Mouse (Mus musculus): ENCODE results near the gene Coro1c. TPM values are rescaled to one million over a fixed set of nuclear protein-coding genes. Genes with fewer than 3 reads are reported as not detected.

Coro1c gene
- polyA plus RNA-seq, 1 experiment from 2014 or later, result 93.6 TPM

- Histone ChIP-seq H3K9ac (ENCODE audit: low read length) (no peak overlapping the region), H3K36me3 (ENCODE audit: control insufficient read depth, insufficient read depth, low read length) (peaks cover 3% of the 10 kb centered on the region; the same call in 1 of the 2 replicates), H3K4me2 (replicated peaks; ENCODE audit: low read depth) (no peak overlapping the region), H3K4me3 (ENCODE audit: low read depth, low read length) (no peak overlapping the region), H3K4me1 (replicated peaks; ENCODE audit: control insufficient read depth, insufficient read depth) (peaks cover 8% of the 10 kb centered on the region), H3K27me3 (ENCODE audit: control insufficient read depth, insufficient read depth, low read length) (no peaks in the 10 kb centered on the region), H3K9me3 (ENCODE audit: control insufficient read depth, low read length) (no peaks in the 10 kb centered on the region), H3K27ac (replicated peaks) (no peak overlapping the region)
- no peak for DNase-seq (ENCODE audit: low spot score)
- TF ChIP-seq CTCF (IDR thresholded peaks at IDR 0.05; ENCODE audit: low read depth) (no peak), EP300 (optimal IDR thresholded peaks at IDR 0.05) (no peak)
- ATAC-seq (ENCODE audit: low FRiP score, low TSS enrichment), result no peak
- 75% methylated on average over 8 of the region's 8 CpGs for WGBS
These were observed 22.9 kb downstream of the Coro1c start for GRCm38 (mm10) chr5:113885623-113886022.

- Histone ChIP-seq H3K36me3 (ENCODE audit: control insufficient read depth, insufficient read depth, low read length) (peaks cover 7% of the 10 kb centered on the region; the same call in 1 of the 2 replicates), H3K4me2 (replicated peaks; ENCODE audit: low read depth) (no peak overlapping the region)
These were observed 23.8 kb downstream of the Coro1c start for GRCm38 (mm10) chr5:113884750-113885149.

GRCm38 (mm10) chr5:113883384-113883771 lies 25.2 kb downstream of the Coro1c start:
- H3K9ac ChIP-seq (ENCODE audit: low read length), result no peak overlapping the region
- H3K27ac ChIP-seq (replicated peaks), result peak overlapping the region; percentile 20
- H3K4me1 ChIP-seq (replicated peaks; ENCODE audit: control insufficient read depth, insufficient read depth), result peaks cover 8% of the 10 kb centered on the region
- WGBS, result 29% methylated on average over 3 of the region's 3 CpGs
- H3K4me2 ChIP-seq (replicated peaks; ENCODE audit: low read depth), result no peak overlapping the region
- DNase-seq (ENCODE audit: low spot score) (no peak), ATAC-seq (ENCODE audit: low FRiP score, low TSS enrichment) (no peak; the same call in 1 of the 2 replicates)
- H3K27me3 ChIP-seq (ENCODE audit: control insufficient read depth, insufficient read depth, low read length), result no peaks in the 10 kb centered on the region
- no peak overlapping the region for H3K4me3 ChIP-seq (ENCODE audit: low read depth, low read length)
- H3K36me3 ChIP-seq (ENCODE audit: control insufficient read depth, insufficient read depth, low read length), result peaks cover 7% of the 10 kb centered on the region; the same call in 1 of the 2 replicates
- no peaks in the 10 kb centered on the region for H3K9me3 ChIP-seq (ENCODE audit: control insufficient read depth, low read length)
- TF ChIP-seq EP300 (optimal IDR thresholded peaks at IDR 0.05) (no peak), CTCF (IDR thresholded peaks at IDR 0.05; ENCODE audit: low read depth) (no peak)

More at GRCm38 (mm10) chr5:113884750-113885149, 23.8 kb downstream of the Coro1c start:
- TF ChIP-seq CTCF (IDR thresholded peaks at IDR 0.05; ENCODE audit: low read depth) (no peak), EP300 (optimal IDR thresholded peaks at IDR 0.05) (no peak)
- WGBS, result 71% methylated on average over 7 of the region's 7 CpGs
- DNase-seq (ENCODE audit: low spot score), result no peak
- H3K27ac ChIP-seq (replicated peaks), result no peak overlapping the region
- no peaks in the 10 kb centered on the region for H3K9me3 ChIP-seq (ENCODE audit: control insufficient read depth, low read length)
- H3K4me1 ChIP-seq (replicated peaks; ENCODE audit: control insufficient read depth, insufficient read depth), result peaks cover 8% of the 10 kb centered on the region
- no peaks in the 10 kb centered on the region for H3K27me3 ChIP-seq (ENCODE audit: control insufficient read depth, insufficient read depth, low read length)
- no peak overlapping the region for H3K9ac ChIP-seq (ENCODE audit: low read length)
- no peak for ATAC-seq (ENCODE audit: low FRiP score, low TSS enrichment)
- no peak overlapping the region for H3K4me3 ChIP-seq (ENCODE audit: low read depth, low read length)

DNA sequence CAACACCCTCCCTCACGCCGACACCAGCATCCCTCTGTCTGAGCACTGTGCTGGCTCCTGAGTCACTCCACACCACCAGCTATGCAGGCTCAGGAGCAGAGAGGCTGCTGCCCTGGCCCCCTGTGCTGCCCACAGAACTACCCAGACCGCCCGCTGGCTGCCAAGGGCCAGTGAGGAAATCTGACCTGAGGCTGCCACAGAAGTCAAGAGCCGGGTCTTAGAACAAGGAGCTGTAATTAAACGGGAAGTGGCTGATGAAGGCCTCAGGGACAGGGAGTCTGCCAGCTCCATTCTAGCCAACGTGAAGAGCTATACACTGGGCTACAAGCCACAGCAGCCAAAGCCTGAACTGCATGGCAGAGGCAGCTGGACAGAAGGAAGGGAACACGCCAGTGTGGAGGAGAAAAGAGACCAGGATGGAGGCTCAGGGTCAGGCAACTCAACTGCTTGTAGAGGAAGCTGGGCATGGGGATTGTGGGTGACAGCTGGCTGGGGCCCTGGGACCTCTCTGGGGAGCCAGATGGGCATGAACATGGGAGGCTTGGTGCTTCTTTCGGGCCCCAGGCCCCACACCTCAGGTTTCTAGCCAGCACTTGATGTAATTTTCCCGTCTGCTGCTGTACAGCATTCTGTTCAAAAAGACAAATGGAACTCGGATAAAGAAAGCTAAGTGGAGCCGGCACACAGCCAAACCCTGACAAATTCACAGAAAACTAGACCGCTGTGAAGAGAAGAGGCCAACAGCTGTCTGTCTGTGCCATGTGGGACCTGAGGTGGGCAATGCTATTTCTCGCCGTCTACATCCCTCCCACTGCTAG lies 25.8 kb downstream of the Coro1c start:
- H3K9me3 ChIP-seq (ENCODE audit: control insufficient read depth, low read length), result no peaks in the 10 kb centered on the region
- DNase-seq (ENCODE audit: low spot score) (no peak), ATAC-seq (ENCODE audit: low FRiP score, low TSS enrichment) (no peak)
- no peaks in the 10 kb centered on the region for H3K27me3 ChIP-seq (ENCODE audit: control insufficient read depth, insufficient read depth, low read length)
- TF ChIP-seq EP300 (optimal IDR thresholded peaks at IDR 0.05) (no peak), CTCF (IDR thresholded peaks at IDR 0.05; ENCODE audit: low read depth) (no peak)
- H3K4me3 ChIP-seq (ENCODE audit: low read depth, low read length), result no peak overlapping the region
- H3K9ac ChIP-seq (ENCODE audit: low read length), result peak overlapping the region; percentile 27; the same call in 1 of the 2 replicates
- H3K27ac ChIP-seq (replicated peaks), result peak overlapping the region; percentile 20
- H3K36me3 ChIP-seq (ENCODE audit: control insufficient read depth, insufficient read depth, low read length), result peaks cover 7% of the 10 kb centered on the region; the same call in 1 of the 2 replicates
- no peak overlapping the region for H3K4me2 ChIP-seq (replicated peaks; ENCODE audit: low read depth)
- WGBS, result 38% methylated on average over 15 of the region's 15 CpGs
- peaks cover 8% of the 10 kb centered on the region for H3K4me1 ChIP-seq (replicated peaks; ENCODE audit: control insufficient read depth, insufficient read depth)

DNA sequence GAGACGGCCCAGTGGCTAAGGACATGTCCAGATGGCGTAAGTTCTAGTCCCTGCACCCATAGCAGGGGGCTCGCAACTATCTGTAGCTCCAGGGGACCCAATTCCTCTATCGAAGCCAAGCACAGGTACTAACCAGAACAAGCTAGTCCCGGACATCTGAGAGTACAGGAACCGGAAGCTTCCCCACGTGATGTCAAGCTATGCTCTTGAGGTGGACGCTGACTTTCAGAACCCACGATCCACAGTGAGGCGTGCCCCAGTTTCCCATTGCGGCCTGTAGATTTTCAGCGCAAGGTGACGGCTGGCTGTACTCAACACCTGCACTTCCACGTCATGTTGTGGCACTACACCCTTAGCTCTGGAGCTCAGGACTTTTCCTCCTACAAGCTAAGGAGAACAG lies 27.4 kb downstream of the Coro1c start:
- peaks cover 7% of the 10 kb centered on the region; the same call in 1 of the 2 replicates for H3K36me3 ChIP-seq (ENCODE audit: control insufficient read depth, insufficient read depth, low read length)
- no peak for ATAC-seq (ENCODE audit: low FRiP score, low TSS enrichment)
- H3K4me3 ChIP-seq (ENCODE audit: low read depth, low read length), result no peak overlapping the region
- no peak overlapping the region for H3K9ac ChIP-seq (ENCODE audit: low read length)
- WGBS, result 91% methylated on average over 14 of the region's 14 CpGs
- H3K9me3 ChIP-seq (ENCODE audit: control insufficient read depth, low read length), result no peaks in the 10 kb centered on the region
- no peak for DNase-seq (ENCODE audit: low spot score)
- TF ChIP-seq CTCF (IDR thresholded peaks at IDR 0.05; ENCODE audit: low read depth) (no peak), EP300 (optimal IDR thresholded peaks at IDR 0.05) (no peak)
- no peaks in the 10 kb centered on the region for H3K27me3 ChIP-seq (ENCODE audit: control insufficient read depth, insufficient read depth, low read length)
- no peak overlapping the region for H3K27ac ChIP-seq (replicated peaks)
- peaks cover 8% of the 10 kb centered on the region for H3K4me1 ChIP-seq (replicated peaks; ENCODE audit: control insufficient read depth, insufficient read depth)
- H3K4me2 ChIP-seq (replicated peaks; ENCODE audit: low read depth), result no peak overlapping the region

Data from stomach, postnatal 0 days (tissue).